Mouse (Mus musculus) hindbrain, embryonic 15.5 days (tissue): ENCODE results near the gene Ano9. TPM values are rescaled to one million over a fixed set of nuclear protein-coding genes. Genes with fewer than 3 reads are reported as not detected.

Experiments
- ATAC-seq: fragments of 200-750 bp; cut with Nextera tagmentation; 2 replicates; pipeline ENCODE4 v1.8.0; 2017; ENCODE audit warnings: low read depth, moderate number of reproducible peaks, moderate TSS enrichment; ENCODE audit not compliant: low FRiP score
- H3K27ac ChIP-seq: fragments of 300-500 bp; sonication (generic); replicated peaks from 2 replicates; pipeline ENCODE4 v1.5.1; 2015; ENCODE audit warnings: mild to moderate bottlenecking, inconsistent platforms
- H3K27me3 ChIP-seq: fragments of 300-500 bp; sonication (generic); 2 replicates; pipeline ENCODE4 v1.6.1; 2015; ENCODE audit warnings: control low read depth, inconsistent platforms
- H3K36me3 ChIP-seq: fragments of 300-500 bp; sonication (generic); 2 replicates; pipeline ENCODE4 v1.6.1; 2015; ENCODE audit warnings: control low read depth, inconsistent platforms
- H3K4me1 ChIP-seq: fragments of 300-500 bp; sonication (generic); replicated peaks from 2 replicates; pipeline ENCODE4 v1.6.1; 2015; ENCODE audit warnings: control low read depth, inconsistent platforms
- H3K4me2 ChIP-seq: fragments of 300-500 bp; sonication (generic); 2 replicates; pipeline ENCODE4 v1.6.1; 2015; ENCODE audit warnings: moderate library complexity, mild to moderate bottlenecking, inconsistent platforms
- H3K4me3 ChIP-seq: fragments of 300-500 bp; sonication (generic); 2 replicates; pipeline ENCODE4 v1.5.1; 2015; ENCODE audit warnings: mild to moderate bottlenecking, inconsistent platforms
- H3K9ac ChIP-seq: fragments of 300-500 bp; sonication (generic); 2 replicates; pipeline ENCODE4 v1.6.1; 2015; ENCODE audit warnings: inconsistent platforms
- H3K9me3 ChIP-seq: fragments of 300-500 bp; sonication (generic); 2 replicates; pipeline ENCODE4 v1.6.1; 2016; ENCODE audit warnings: control low read depth, inconsistent platforms
- WGBS: fragments of 180-500 bp; shearing (Covaris S2); methylation state at CpG from one replicate; pipeline ENCODE4 v1.1.7; 2015; 5-methylcytosine and 5-hydroxymethylcytosine counted together
- polyA plus RNA-seq: library from polyadenylated mRNA; unstranded; fragments of >200 nt; fragmentation: Nextera tagmentation; extraction: Ambion mirVana; gene quantifications from 2 replicates; pipeline ENCODE4 v1.2.1, GENCODE M21; 2015

The Ano9 gene
- polyA plus RNA-seq, 1 experiment from 2014 or later = 0.47 TPM

GRCm38 (mm10) chr7:141077841-141078240 is 39.8 kb downstream of the Ano9 start, which contains the start of gene Pkp3:
TSS of gene Pkp3 (plus strand) at chr7:141078218.
- no peak within 1 kb of the TSS for H3K4me2 ChIP-seq
- H3K4me1 ChIP-seq = no peaks in the 10 kb centered on the region
- H3K27me3 ChIP-seq = peaks cover 3% of the 10 kb centered on the region; the same call in 1 of the 2 replicates
- no peaks in the 10 kb centered on the region for H3K36me3 ChIP-seq
- H3K27ac ChIP-seq = no peak within 1 kb of the TSS
- WGBS = 94% methylated on average over 15 of the region's 15 CpGs
- H3K9me3 ChIP-seq = no peaks in the 10 kb centered on the region
- no peak within 1 kb of the TSS for H3K4me3 ChIP-seq
- H3K9ac ChIP-seq = no peak within 1 kb of the TSS
- ATAC-seq = no peak

DNA sequence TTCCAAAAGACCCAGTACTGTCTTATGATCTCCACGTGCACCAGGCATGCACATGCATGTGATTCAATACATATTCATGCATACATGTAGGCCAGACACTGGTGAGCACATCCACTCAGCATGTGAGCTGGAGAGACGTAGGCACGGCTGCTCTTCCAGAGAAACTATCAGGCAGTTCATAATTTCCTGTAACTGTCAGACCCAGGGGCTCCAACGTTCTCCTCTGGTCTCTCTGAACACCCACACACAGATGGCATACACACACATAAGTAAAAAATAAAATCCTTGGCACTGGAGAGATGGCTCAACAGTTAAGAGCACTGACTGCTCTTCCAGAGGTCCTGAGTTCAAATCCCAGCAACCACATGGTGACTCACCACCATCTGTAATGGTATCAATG is 43.8 kb downstream of the Ano9 start:
- Histone ChIP-seq H3K4me3 (no peak overlapping the region), H3K4me2 (no peak overlapping the region), H3K36me3 (peaks cover 3% of the 10 kb centered on the region; the same call in 1 of the 2 replicates), H3K4me1 (peaks cover 26% of the 10 kb centered on the region), H3K27ac (no peak overlapping the region), H3K9me3 (no peaks in the 10 kb centered on the region), H3K9ac (no peak overlapping the region), H3K27me3 (no peaks in the 10 kb centered on the region)
- no peak for ATAC-seq
- 86% methylated on average over 4 of the region's 4 CpGs for WGBS

- H3K9me3 ChIP-seq = no peaks in the 10 kb centered on the region
- H3K36me3 ChIP-seq = peaks cover 17% of the 10 kb centered on the region
- no peak overlapping the region for H3K4me3 ChIP-seq
- 34% methylated on average over 23 of the region's 23 CpGs for WGBS
- H3K9ac ChIP-seq = no peak overlapping the region
- H3K27me3 ChIP-seq = no peaks in the 10 kb centered on the region
- no peak overlapping the region for H3K27ac ChIP-seq
- peak overlapping the region; percentile 8; the same call in 1 of the 2 replicates for H3K4me2 ChIP-seq
- peaks cover 26% of the 10 kb centered on the region for H3K4me1 ChIP-seq
- no peak for ATAC-seq
These were observed 45.4 kb downstream of the Ano9 start for GRCm38 (mm10) chr7:141072017-141072745.

- Histone ChIP-seq H3K4me1 (peaks cover 26% of the 10 kb centered on the region), H3K4me2 (peak overlapping the region; percentile 66), H3K9ac (peak overlapping the region; percentile 54), H3K4me3 (peak overlapping the region; percentile 39), H3K27me3 (no peaks in the 10 kb centered on the region), H3K27ac (peak overlapping the region; percentile 90), H3K36me3 (peaks cover 27% of the 10 kb centered on the region), H3K9me3 (no peaks in the 10 kb centered on the region)
- WGBS = 1% methylated on average over 51 of the region's 51 CpGs
- peak; percentile 67 for ATAC-seq
These were observed 47.3 kb downstream of the Ano9 start for GRCm38 (mm10) chr7:141070058-141070862.

DNA sequence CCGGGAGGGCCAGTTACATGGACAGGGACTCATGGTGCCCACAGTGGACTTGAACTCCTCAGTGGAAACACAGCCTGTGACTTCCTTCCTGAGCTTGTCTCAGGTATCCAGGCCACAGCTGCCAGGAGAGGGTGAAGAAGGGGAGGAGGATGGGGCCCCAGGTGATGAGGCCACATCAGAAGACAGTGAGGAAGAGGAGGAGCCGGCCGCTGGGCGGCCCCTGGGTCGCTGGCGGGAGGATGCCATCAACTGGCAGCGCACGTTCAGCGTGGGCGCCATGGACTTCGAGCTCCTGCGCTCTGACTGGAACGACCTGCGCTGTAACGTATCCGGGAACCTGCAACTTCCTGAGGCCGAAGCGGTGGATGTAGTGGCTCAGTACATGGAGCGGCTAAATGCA is 49.3 kb downstream of the Ano9 start:
- Histone ChIP-seq H3K4me1 (peaks cover 26% of the 10 kb centered on the region), H3K9me3 (no peaks in the 10 kb centered on the region), H3K27me3 (no peaks in the 10 kb centered on the region), H3K27ac (no peak overlapping the region), H3K9ac (no peak overlapping the region), H3K4me3 (no peak overlapping the region), H3K36me3 (peaks cover 43% of the 10 kb centered on the region), H3K4me2 (no peak overlapping the region)
- 74% methylated on average over 19 of the region's 19 CpGs for WGBS
- ATAC-seq = no peak

DNA sequence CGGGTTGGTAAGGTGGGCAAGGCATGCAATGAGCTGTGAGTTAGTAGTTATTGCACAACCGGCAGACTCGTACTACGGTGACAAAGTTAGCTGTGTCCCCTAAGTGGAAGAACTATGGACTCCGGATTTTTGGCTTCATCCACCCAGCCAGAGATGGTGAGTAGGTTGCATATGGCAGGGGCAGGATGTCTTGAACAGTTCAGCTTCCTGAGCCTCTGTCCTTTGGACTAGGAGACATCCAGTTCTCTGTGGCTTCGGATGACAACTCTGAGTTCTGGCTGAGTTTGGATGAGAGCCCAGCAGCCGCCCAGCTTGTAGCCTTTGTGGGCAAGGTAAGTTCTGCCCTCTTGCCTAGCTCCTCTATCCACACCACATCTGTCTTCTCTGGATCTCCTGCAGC is 53.0 kb downstream of the Ano9 start:
- H3K4me3 ChIP-seq = no peak overlapping the region
- H3K27ac ChIP-seq = no peak overlapping the region
- no peaks in the 10 kb centered on the region for H3K27me3 ChIP-seq
- H3K9me3 ChIP-seq = no peaks in the 10 kb centered on the region
- H3K9ac ChIP-seq = no peak overlapping the region
- ATAC-seq = no peak
- H3K36me3 ChIP-seq = peaks cover 43% of the 10 kb centered on the region
- H3K4me1 ChIP-seq = peaks cover 29% of the 10 kb centered on the region
- no peak overlapping the region for H3K4me2 ChIP-seq
- WGBS = 94% methylated on average over 7 of the region's 7 CpGs

- no peak for ATAC-seq
These were observed 53.4 kb downstream of the Ano9 start for GRCm38 (mm10) chr7:141064175-141064574.

DNA sequence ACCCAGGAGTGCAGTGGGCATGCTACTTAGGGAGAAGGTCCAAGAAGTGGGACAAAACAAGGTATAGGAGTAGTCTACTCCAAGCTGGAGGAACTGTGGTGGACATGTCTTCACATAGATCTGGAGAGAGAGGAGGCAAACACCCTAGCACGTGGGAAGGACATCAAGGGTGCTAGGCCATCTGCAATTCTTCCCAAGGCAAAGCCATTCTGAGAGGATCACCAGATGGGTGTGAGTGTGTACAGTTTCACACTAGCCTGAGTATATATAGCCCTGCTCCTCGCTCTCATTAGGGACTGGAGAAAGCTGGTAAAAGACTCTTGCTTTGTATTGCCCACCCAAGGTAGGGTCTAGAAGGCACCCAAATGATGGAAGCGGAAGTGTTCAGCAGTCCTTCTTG is 54.3 kb downstream of the Ano9 start:
- WGBS = 97% methylated on average over 3 of the region's 3 CpGs

More at GRCm38 (mm10) chr7:141064175-141064574, 53.4 kb downstream of the Ano9 start:
- Histone ChIP-seq H3K9me3 (no peaks in the 10 kb centered on the region), H3K4me2 (no peak overlapping the region), H3K27me3 (no peaks in the 10 kb centered on the region), H3K4me1 (peaks cover 31% of the 10 kb centered on the region), H3K27ac (no peak overlapping the region), H3K36me3 (peaks cover 43% of the 10 kb centered on the region), H3K9ac (no peak overlapping the region), H3K4me3 (no peak overlapping the region)
- 92% methylated on average over 7 of the region's 7 CpGs for WGBS

GRCm38 (mm10) chr7:141062525-141062924 is 55.1 kb downstream of the Ano9 start:
- peak overlapping the region; percentile 62 for H3K4me2 ChIP-seq
- H3K4me1 ChIP-seq = peaks cover 34% of the 10 kb centered on the region
- H3K4me3 ChIP-seq = peak overlapping the region; percentile 76; the same call in 1 of the 2 replicates
- H3K9ac ChIP-seq = peak overlapping the region; percentile 94; the same call in 1 of the 2 replicates
- no peaks in the 10 kb centered on the region for H3K9me3 ChIP-seq
- ATAC-seq = no peak
- 65% methylated on average over 7 of the region's 7 CpGs for WGBS
- H3K36me3 ChIP-seq = peaks cover 29% of the 10 kb centered on the region
- H3K27me3 ChIP-seq = no peaks in the 10 kb centered on the region
- no peak overlapping the region for H3K27ac ChIP-seq

More for the DNA sequence above, 54.3 kb downstream of the Ano9 start:
- Histone ChIP-seq H3K4me3 (no peak overlapping the region), H3K36me3 (peaks cover 36% of the 10 kb centered on the region), H3K9me3 (no peaks in the 10 kb centered on the region), H3K27ac (no peak overlapping the region), H3K4me1 (peaks cover 34% of the 10 kb centered on the region), H3K27me3 (no peaks in the 10 kb centered on the region), H3K9ac (no peak overlapping the region), H3K4me2 (no peak overlapping the region)
- no peak for ATAC-seq

DNA sequence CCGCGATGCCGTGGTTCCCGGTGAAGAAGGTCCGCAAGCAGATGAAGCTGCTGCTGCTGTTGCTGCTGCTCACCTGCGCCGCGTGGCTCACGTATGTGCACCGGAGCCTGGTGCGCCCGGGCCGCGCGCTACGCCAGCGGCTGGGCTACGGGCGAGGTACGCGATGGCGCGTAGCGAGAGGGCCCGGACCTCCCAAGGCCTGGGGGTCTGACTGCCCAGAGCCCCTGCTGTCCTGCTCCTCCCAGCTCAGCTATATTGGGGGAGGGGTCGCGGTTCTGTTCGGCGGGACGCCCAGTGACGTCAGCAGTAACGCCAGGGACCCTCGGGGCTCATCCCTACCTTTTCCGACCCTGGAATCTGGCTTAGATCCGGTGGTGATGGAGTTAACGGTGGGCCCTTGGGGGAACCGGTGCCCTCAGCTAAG is 56.3 kb downstream of the Ano9 start:
- Histone ChIP-seq H3K4me1 (peaks cover 34% of the 10 kb centered on the region), H3K4me2 (peak overlapping the region; percentile 62), H3K36me3 (peaks cover 24% of the 10 kb centered on the region), H3K27me3 (no peaks in the 10 kb centered on the region), H3K9me3 (no peaks in the 10 kb centered on the region), H3K9ac (peak overlapping the region; percentile 94), H3K4me3 (peak overlapping the region; percentile 76), H3K27ac (peak overlapping the region; percentile 94)
- peak; percentile 59 for ATAC-seq
- WGBS = under 1% methylated on average over 37 of the region's 37 CpGs

DNA sequence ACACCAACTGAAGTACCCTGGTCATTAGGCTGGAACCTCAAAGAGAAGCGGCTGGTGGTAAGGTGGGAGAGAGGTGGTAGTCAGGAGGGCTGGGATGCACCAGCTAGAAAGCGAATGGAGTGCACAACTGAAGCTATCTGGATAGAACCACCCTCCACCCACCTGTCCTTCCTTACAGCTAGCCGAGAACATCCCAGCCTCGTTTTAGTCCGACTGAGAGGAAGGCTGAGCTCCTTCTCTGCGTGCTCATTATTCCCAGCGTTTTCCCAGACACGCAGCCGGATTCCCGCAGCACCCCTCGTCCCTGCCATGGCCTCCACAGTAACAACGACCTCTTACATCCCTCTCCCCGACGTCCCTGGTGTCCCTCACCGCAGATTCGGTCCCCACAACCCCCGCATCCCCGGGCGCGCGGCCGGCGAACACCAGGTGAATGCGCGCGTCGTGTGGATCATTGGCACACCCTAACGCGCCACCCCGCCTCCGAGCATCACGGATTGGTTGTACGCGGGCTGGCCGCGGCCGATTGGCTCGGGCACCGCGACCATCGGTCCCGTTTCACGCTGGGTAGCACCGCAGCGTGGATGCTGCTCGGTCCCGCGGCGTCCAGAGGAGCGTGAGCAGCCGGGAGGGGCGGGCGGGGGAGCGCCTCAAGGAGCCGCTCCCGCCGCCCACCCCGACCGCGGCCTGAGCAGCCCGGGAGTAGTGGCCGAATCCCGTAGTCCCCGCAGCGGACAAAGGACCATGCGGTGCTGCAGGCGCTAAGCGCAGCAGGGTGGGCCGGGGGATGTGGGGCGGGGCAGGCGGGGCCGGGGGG is 57.0 kb downstream of the Ano9 start, which contains the start of gene B4galnt4:
B4galnt4 (plus strand) TSS at position 679 of the 817 bp plus-strand sequence.
- no peaks in the 10 kb centered on the region for H3K9me3 ChIP-seq
- H3K4me1 ChIP-seq = peaks cover 34% of the 10 kb centered on the region
- peak; percentile 99 for ATAC-seq
- H3K27me3 ChIP-seq = no peaks in the 10 kb centered on the region
- peak within 1 kb of the TSS; percentile 94 for H3K27ac ChIP-seq
- peaks cover 19% of the 10 kb centered on the region for H3K36me3 ChIP-seq
- H3K9ac ChIP-seq = peak within 1 kb of the TSS; percentile 94
- under 1% methylated on average over 71 of the region's 72 CpGs for WGBS
- peak within 1 kb of the TSS; percentile 76 for H3K4me3 ChIP-seq
- peak within 1 kb of the TSS; percentile 62 for H3K4me2 ChIP-seq
